Comparison of ENCODE assay signal across 14 mouse cellular contexts in genomic region chr6:9097345-9097744, GRCm38 (mm10).
"Had no signal": no experiment of that assay in that cellular context is flagged by ENCODE, and none has a peak within 500 bp of the region (broad histone marks: within the 10 kb centered on the region; RNA-seq: fewer than 3 reads in every experiment).

No protein-coding gene starts in this region.

- H3K9ac ChIP-seq: limb, embryonic 15.5 days; liver, embryonic 12.5 days; lung, embryonic 14.5 days; midbrain, embryonic 15.5 days; neural tube, embryonic 13.5 days had no signal

- DNase-seq: kidney, postnatal 14 days; layer of hippocampus, adult 9-11 months; lung, embryonic 14.5 days; lung, postnatal 10 days; lung, postnatal 4 days; retina, postnatal 1 day; right cerebral cortex, postnatal 14 days; thymus, postnatal 4 days had no signal

- H3K27ac ChIP-seq: limb, embryonic 15.5 days; liver, embryonic 12.5 days; midbrain, embryonic 10.5 days; midbrain, embryonic 15.5 days; neural tube, embryonic 13.5 days; stomach, postnatal 0 days had no signal

- H3K9me3 ChIP-seq: limb, embryonic 15.5 days; liver, embryonic 12.5 days; midbrain, embryonic 15.5 days; neural tube, embryonic 13.5 days had no signal

- H3K4me2 ChIP-seq: limb, embryonic 15.5 days; liver, embryonic 12.5 days; lung, embryonic 14.5 days; midbrain, embryonic 15.5 days; neural tube, embryonic 13.5 days had no signal

- H3K27me3 ChIP-seq: limb, embryonic 15.5 days; liver, embryonic 12.5 days; midbrain, embryonic 15.5 days; neural tube, embryonic 13.5 days had no signal

- ATAC-seq: liver, embryonic 12.5 days; midbrain, embryonic 15.5 days had no signal

- H3K4me1 ChIP-seq: limb, embryonic 15.5 days; liver, embryonic 12.5 days; midbrain, embryonic 10.5 days; neural tube, embryonic 13.5 days had no signal

- H3K4me3 ChIP-seq: limb, embryonic 15.5 days; liver, embryonic 12.5 days; midbrain, embryonic 10.5 days; midbrain, embryonic 15.5 days; neural tube, embryonic 13.5 days had no signal

- H3K36me3 ChIP-seq: limb, embryonic 15.5 days; liver, embryonic 12.5 days; midbrain, embryonic 10.5 days; midbrain, embryonic 15.5 days; neural tube, embryonic 13.5 days had no signal
